Mouse (Mus musculus) cerebellum, adult 11 months (tissue): ENCODE results near the gene Lhx8.

ENCODE experiments used
- DNase-seq: peaks from one replicate; pipeline ENCODE4 v3.0.0; 2022

Gene Lhx8

DNA sequence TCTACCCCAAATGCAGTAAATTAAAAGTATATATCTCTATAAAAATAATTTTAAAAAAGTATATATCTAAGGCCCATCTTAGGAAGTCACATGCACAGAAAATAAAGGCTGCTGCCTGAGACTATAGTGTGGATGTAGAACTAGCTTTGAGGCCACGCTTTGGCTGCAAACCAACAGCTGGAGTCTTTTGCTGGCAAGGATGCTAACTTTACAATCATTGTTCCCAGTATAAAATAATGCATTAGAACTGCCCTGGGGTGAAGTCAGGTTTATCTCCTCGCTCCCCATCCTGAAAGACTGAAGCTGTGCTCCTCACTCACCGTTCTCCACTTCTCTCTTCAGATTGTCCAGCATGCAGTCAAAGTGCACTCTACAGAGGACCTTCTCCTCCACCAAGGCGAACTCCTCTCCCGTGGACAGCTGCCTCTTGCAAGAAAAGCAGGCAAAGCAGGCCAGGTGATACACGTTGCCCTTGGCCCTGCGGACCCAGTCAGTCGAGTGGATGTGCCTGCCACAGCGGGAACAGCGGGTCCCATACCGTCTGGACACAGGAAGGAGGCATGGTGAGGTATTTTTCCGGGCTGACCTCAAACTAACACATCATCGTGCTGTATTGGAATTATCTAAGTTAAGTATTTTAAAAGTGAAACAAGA, 8.4 kb downstream of the Lhx8 start:
- no peak for DNase-seq

DNA sequence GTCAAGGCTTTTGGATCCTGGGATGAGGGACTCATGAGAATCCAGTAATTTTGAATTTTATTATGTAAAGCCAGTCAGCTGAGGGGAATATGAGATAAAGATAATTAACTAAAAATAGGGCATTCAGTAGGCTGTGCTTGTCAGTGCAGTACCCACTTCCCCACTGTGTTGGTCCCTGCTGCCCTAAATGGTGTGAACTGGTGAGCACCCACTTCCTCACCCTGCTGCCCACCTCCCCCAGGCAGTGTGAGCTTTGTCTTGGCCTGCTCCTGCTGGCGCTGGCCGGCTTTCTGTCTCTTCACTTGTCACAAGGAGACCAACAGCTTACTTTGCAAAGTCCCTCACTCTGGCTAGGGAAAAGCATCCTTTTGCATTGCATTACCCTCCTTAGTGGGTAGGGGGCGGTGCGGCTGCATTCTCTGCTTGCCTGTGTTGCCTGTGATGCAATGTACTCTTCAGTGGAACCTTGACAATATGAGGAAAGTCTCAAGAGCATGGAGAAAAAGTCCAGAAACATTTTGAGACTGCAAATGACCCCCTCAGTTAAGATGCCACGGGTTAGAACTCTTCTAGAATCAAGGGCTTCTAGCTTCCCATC, 12.7 kb downstream of the Lhx8 start:
- no peak for DNase-seq

DNA sequence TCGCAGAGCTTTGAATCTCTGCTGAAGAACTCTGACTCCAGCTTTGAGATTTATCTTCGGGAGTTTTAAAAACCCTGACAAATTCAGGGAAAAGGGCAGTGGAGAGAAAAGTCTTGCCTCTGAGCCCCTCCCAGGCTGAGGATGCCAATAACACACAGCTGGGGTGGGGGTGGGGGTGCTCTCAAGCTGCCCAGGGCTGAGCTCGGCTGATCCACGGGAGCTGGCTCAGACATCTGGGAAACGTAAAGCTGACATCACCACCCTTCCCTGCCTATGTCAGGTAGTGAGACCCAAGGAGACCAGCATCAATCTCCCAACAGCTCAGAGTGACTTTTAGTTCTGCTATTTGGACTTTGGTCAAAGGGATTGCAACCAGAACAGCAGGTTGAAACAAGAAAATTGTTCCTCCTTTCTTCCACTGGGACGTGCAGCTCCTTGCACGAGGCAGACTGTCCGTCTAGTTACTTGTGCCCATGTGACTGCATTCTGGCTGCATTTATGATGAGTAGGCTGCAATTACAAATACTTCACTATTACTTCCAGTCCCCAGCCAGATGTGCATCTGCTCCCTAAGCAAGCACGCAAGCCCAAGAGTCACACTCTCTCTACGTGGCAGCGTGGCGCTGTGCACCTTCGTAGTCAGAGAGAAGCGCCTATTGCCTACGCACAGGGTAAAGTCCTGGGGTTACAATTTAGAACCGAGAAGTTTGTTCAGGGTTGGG, 25.1 kb downstream of the Lhx8 start:
- no peak for DNase-seq

DNA sequence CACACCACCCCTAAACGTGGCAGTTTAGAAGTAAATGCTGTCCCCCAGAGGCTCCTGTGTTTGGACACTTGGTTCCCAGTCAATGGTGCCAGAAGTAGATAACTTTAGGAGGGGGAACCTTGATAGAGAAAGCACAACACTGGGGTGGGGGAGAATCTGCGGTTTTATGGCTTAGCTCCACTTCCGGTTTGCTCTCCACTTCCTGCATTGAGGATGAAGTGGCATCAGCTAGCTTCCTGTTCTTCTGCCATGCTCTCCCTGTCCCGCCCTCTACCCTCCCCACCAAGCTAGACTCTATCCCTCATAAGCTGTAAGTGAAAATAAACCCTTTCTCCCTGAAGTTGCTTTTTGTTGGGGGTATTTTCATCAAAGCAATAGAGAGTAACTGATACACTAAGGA, 29.4 kb downstream of the Lhx8 start:
- DNase-seq = no peak

DNA sequence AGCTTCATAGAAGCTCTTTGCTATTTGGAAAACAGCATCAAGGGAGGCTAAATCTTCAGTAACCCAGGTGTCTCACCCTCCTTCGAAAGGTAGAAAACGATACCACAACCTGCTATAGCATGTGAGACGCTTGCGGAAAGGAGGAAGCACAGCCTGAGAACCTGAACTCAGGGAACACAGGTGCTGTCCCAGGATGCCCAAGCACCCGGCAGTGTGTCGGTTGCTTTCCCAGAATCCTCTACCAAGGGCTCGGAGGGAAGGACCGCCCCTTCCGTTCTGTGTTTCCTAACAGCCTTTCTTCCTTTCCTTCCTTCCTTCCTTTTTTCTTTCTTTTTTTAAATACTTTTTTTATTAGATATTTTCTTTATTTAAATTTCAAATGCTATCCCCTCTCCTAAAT, 30.5 kb downstream of the Lhx8 start:
- no peak for DNase-seq

DNA sequence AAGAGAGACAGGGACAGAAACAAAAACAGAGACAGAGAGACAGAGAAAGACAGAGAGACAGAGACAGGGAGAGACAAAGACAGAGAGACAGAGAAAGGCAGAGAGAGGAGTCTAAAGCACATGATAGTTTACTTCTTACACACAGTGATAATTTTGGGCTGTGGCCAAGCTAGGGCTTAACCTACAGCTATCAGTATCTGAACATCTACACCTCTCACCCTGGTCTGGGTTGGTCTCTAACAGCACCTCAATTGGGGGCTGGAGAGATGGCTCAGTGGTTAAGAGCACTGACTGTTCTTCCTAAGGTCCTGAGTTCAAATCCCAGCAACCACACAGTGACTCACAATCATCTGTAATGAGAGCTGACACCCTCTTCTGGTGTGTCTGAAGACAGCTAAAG, 32.0 kb downstream of the Lhx8 start:
- no peak for DNase-seq

DNA sequence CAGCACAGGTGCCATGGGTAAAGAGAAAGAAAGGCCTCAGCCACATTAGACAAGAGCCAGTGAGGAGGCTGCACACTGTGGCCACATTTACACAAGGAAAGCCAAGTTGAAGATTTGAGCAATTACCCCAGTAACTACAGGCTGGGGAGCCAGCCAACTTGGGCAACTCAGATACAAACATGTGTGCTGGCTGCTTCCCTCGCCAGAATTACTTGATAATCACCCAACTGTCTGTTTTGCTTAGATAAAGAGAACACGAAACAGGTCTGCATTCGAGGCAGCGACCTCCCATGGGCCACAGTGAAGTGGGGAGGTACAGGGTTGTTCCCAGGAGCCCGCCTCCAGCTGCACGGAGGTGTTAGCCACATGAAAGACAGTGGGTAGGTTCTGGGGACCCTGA, 33.0 kb downstream of the Lhx8 start:
- no peak for DNase-seq

DNA sequence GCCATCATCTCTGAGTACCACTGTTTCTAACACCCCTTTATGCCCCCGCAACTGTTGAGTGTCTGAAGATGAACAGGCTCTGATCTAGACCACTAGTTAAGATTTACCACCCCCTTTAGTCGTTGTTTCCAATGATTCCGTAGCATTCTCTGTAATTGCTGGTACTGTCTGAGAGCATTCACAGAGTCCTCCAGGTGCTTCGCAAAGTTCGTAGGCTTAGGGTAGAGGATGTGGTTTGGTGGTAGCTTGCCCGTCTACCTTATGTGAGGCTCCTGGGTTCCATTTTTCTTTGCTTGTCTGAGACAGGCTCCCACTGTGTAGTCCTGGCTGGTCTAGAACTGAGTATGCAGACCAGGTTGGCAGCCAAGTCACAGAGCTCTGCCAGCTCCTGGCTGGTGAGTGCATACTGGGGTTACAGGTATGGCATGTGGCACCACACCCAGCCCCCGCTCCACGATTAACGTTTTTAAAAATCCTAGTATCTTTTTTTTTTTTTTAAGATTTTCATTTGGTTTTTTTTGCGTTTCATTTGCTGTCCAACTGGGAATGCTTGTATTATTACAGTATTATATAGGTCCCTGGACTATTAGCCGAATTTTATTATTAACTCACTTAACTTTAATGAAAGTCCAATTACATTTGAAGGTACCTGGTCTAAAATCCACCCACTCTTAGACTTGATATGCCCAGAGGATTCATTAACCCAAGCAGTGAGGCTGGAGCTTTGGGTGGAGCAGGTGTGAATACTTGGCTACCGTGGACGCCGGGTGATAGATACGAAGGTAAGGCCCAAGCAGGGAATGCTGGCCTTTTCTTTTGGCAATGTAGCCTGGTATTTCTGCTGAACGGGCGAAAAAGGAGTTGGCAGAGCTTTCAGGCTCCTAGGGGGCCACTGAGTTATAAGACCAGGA, 35.3 kb downstream of the Lhx8 start:
- no peak for DNase-seq

DNA sequence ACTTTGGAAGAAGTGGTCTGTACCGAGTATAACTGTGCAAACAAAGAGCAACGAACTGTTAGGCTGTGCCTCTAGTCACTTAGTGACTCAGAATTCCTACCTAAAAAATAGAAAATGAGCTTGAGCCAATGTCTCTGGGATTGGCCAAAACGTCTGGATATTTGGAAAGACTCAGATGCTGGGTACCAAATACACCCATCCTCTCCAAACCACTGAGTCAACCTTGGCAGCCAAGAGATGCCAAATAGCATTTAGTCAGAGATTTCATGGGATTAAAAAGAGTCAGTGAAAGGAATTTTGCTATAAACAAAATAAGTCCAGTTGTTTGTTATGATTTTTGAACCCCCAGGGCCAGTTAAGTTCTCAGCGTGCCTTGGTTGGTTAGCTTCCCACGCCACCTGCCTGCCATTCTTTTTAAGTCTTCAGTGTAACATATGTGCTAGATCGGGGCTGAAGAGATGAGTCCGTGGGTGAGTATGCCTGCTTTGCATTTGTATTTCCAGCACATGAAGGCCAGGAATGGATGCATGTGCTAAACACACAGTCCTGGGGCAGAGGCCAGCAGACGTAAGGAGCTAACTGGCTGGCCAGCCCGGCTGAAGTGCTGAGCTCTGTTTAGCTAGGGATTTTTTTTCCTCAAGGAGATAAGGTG, 36.5 kb downstream of the Lhx8 start:
- no peak for DNase-seq

DNA sequence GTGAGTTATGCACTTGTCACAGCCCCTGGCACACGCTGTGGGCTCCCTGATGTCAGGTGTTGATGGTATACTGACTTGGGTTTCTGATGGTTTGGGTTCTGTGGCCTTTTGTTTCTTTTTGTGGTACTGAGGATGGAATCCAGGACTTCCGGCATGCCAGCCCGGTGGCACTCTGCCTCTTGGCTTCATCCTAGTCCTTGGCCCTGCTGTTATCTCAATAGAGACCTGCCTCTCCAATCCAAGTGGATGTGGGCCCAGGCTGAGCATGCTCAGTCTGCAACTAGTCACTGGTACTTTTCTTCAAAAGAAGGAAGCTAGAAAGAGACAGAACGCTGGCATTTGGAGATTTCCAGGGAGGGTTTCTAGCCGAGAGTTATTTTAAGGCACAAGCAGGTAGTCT, 38.3 kb downstream of the Lhx8 start:
- no peak for DNase-seq

DNA sequence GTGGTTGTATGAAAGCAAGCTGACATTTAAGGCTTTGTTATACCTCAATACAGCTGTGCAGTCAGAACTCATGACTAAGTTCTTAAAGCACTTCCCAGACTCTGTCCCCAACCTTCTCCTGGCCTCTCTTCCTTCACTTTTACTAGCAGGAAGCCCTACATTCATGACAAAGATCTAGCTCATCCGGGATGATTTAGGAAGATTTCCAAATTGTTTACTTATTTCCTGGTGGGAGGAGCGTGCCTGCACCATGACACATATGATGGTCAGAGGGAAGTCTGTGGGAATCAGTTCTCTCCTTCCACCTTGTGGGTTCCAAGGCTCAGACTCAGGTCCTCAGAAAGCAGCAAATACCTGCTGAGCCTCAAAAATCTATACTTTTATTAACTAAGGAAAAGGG, 40.1 kb downstream of the Lhx8 start:
- DNase-seq = no peak

DNA sequence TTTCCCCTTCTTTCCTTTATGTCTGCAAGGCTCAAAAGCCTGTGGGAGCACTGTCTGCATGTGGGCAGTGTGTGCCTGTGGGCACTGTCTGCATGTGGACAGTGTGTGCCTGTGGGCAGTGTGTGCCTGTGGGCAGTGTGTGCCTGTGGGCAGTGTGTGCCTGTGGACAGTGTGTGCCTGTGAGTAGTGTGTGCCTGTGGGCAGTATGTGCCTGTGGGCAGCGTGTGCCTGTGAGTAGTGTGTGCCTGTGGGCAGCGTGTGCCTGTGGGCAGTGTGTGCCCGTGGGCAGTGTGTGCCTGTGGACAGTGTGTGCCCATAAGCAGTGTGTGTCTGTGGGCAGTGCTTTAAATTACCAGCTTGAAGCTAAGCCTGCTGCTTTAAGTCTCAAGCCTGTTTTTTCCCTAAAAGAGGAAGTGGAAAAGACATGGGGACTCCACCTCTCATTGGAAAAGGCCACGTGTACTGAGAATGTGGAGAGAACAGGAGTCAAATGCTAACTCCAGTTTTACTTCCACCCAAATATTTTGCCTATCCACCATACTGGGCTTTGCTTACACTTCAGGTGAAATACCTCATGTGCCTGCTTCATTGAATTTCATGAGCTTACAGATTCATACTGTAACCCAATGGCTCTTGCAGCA, 41.9 kb downstream of the Lhx8 start:
- DNase-seq = no peak

DNA sequence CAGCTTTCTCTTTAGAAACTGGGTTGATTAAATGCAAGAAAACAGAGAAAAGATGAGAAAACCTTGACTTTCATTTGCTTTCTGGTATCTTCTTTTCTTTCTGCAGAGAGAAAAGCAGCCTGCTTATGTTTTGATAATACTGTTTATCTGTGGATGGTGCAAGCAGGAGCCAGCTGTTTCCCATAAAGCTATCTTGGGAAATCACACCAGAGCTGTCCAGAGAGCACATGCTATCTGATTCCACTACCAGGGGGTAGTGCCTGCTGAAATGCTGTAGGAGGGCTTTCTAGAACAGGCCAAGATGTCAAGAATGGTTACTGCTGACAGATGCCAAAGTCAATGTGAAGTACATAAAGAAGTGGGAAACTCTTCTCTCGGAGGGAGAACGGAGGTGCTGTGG, 43.2 kb downstream of the Lhx8 start:
- no peak for DNase-seq

DNA sequence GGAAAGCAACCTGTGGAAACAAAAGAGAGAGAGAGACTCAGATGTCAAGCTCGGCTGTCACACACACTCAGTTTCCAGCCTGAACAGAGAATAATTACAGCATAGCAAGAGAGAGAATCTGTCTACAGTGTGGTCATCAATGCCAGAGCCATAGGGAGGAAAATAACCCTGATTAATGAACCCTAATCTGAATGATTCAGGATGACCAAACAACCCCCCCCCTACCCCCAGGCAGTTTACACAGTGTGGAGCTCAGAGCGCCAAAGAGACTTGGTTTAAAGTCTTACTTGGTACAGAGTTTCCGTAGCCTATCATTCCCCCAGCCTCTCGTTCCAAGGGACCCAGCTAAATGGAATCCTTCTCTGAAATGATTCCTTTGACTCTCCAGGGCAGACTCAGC, 45.1 kb downstream of the Lhx8 start:
- DNase-seq = no peak

DNA sequence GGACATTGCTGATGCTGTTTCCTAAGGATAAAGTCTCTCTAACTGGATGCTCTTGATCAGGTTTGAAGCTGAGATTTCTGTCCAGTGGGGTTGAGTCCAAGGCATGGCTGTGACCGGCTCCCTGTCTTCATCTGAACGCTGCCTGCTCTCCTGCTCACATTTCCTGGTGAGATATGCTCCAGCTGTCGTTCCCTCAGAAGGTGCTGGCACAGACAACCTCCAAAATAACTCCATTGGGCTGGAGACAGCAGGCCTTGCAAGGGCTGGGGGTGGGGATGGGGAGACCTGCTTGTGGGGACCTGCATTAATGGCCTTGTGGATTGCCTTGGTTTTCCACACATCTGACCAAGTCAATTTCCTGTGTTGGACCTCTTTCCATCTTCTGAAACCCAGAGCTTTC, 46.2 kb downstream of the Lhx8 start:
- DNase-seq = no peak

DNA sequence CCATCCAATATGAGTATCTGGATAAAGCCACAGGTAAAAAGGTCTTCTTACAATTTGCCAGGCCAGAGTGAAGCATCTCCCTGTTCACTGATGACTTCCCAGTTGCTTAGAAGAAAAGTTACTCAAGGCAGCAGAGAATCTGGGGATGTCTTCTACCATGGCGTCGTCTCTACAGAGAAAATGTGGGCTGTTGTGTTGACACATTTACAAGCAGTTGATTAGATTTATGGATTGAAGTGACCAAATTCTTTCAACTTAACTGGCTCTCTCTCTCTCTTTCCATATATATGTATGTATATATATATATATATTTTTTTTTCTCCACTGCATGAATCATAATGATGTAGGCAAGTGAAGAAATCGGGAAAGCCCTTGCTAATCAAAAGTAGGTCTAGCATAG, 55.8 kb downstream of the Lhx8 start:
- no peak for DNase-seq

DNA sequence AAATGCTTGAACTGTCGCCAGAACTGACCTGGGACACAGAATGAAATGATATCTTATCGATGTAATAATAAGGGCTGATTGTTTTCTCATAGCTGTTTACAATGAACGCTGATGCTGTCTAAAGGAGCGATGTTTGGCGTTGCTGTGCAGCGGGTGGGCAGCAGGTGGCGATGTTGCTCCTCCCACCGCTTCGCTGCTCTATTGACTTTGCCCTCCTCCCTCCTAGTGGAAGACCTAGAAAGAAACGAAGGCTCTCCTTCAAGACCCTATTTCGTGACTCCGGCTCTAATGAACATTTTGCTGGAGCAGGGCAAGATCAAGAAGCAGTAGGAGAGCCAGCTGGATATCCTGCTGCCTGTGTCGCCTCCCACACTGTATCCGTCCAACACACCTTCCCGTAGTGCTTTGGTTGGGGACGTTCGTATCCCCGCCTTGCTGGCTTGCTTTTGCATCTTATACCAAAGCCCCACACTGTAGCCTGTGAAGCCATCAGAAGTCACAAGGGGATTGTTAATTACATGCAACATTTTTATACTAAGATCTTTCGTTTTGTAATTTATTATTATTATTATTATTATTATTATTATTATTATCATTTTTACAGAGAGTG, 60.6 kb downstream of the Lhx8 start:
- DNase-seq = peak; percentile 44

DNA sequence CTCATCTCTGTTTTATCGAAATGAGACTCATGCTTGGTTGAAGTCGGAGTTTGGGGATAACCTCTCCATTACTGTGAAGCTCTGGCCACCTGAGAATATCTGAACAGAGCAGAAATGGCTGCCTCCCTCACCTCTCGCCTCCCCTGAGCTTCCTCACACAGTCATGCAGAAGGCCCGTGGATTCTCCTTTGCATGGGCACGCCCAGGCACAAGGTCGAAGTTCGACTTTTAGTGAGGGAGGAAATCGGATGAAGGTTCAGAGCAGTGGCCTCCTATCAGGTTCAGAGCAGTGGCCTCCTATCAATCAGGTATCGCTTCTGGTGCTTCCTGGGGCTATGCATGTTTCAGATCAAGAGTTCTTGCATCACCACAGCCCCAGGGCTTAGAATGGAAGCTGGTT, 62.1 kb downstream of the Lhx8 start:
- no peak for DNase-seq

DNA sequence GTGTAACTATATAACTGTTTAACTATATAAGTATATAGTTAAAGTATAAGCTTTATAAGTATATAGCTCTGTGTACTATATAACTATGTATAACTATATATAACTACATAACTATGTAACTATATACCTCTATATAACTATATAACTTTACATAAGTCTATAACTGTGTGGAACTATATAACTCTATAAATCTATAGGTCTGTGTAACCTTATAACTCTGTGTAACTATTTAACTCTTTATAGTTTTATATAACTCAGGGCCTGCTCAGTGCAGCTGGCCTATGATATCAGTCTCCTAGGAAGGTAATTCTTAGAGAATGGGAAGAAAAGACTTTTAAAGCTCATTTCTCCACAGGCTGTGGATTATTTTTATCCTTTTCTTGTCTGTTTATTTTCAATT, 73.1 kb downstream of the Lhx8 start:
- DNase-seq = no peak
